Mouse (Mus musculus) erythroblast, embryonic 14.5 days (primary cell): Measurements from ENCODE around the gene Shisal2b.

ENCODE experiments used
- GATA1 ChIP-seq: IDR thresholded peaks from 2 replicates; pipeline ENCODE4 v1.6.1; 2012; ENCODE audit warnings: low read length, inconsistent platforms, mixed read lengths
- TAL1 ChIP-seq: IDR thresholded peaks from 3 replicates; pipeline ENCODE4 v1.6.1; 2012; ENCODE audit warnings: low read length, inconsistent platforms, mixed read lengths

GRCm38 (mm10) chr13:104822411-104822838 lies 41.3 kb downstream of the Shisal2b start:
- TF ChIP-seq GATA1: no peak
- no peak for TF ChIP-seq TAL1
